Mouse (Mus musculus) midbrain, embryonic 13.5 days (tissue): ENCODE results near the gene Rnf121. TPM values are rescaled to one million over a fixed set of nuclear protein-coding genes. Genes with fewer than 3 reads are reported as not detected.

Source experiments
- ATAC-seq: fragments of 200-750 bp; cut with Nextera tagmentation; 2 replicates; pipeline ENCODE4 v1.8.0; 2017; ENCODE audit warnings: mild to moderate bottlenecking, moderate TSS enrichment, moderate library complexity
- H3K27ac ChIP-seq: fragments of 300-500 bp; sonication (generic); 2 replicates; pipeline ENCODE4 v1.5.1; 2015; ENCODE audit warnings: inconsistent platforms, mild to moderate bottlenecking, moderate library complexity
- H3K27me3 ChIP-seq: fragments of 300-500 bp; sonication (generic); 2 replicates; pipeline ENCODE4 v1.6.1; 2015; ENCODE audit warnings: mild to moderate bottlenecking, inconsistent platforms
- H3K36me3 ChIP-seq: fragments of 300-500 bp; sonication (generic); 2 replicates; pipeline ENCODE4 v1.6.1; 2015; ENCODE audit warnings: mild to moderate bottlenecking, inconsistent platforms
- H3K4me1 ChIP-seq: fragments of 300-500 bp; sonication (generic); replicated peaks from 2 replicates; pipeline ENCODE4 v1.6.1; 2015; ENCODE audit warnings: inconsistent platforms
- H3K4me2 ChIP-seq: fragments of 300-500 bp; sonication (generic); replicated peaks from 2 replicates; pipeline ENCODE4 v1.6.1; 2015; ENCODE audit warnings: moderate library complexity, mild to moderate bottlenecking, inconsistent platforms
- H3K4me3 ChIP-seq: fragments of 300-500 bp; sonication (generic); replicated peaks from 2 replicates; pipeline ENCODE4 v1.5.1; 2015; ENCODE audit warnings: mild to moderate bottlenecking, inconsistent platforms
- H3K9ac ChIP-seq: fragments of 300-500 bp; sonication (generic); replicated peaks from 2 replicates; pipeline ENCODE4 v1.6.1; 2015; ENCODE audit warnings: mild to moderate bottlenecking, inconsistent platforms
- H3K9me3 ChIP-seq: fragments of 300-500 bp; sonication (generic); 2 replicates; pipeline ENCODE4 v1.6.1; 2016; ENCODE audit warnings: mild to moderate bottlenecking, inconsistent platforms
- WGBS: fragments of 180-500 bp; shearing (Covaris S2); methylation state at CpG from one replicate; pipeline ENCODE4 v1.1.7; 2015; 5-methylcytosine and 5-hydroxymethylcytosine counted together
- polyA plus RNA-seq: library from polyadenylated mRNA; unstranded; fragments of >200 nt; fragmentation: Nextera tagmentation; extraction: Ambion mirVana; gene quantifications from 2 replicates; pipeline ENCODE4 v1.2.1, GENCODE M21; 2015

Rnf121 gene
- polyA plus RNA-seq, 1 experiment from 2014 or later = 30.9 TPM

DNA sequence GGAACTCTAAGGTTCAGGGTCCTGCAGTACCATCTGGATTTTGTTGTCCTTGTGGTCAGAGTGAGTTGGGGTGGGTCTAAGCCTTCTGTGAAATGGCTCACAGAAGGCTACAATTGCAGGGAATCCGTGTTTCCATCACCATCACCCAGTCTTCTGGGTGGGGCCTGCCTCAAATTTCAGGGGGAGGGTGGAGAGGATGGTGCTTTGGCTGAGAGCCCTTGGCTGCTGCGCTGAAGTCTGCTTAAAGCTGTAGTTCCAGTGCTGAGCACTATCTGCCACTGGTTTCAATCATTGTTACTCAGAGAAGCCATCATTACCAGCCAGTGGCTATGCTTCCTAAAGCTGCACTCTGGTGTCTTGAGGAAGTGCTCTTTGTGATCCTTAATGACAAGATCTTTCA is 90.8 kb downstream of the Rnf121 start:
- Histone ChIP-seq H3K4me1 (peaks cover 36% of the 10 kb centered on the region), H3K36me3 (peaks cover 13% of the 10 kb centered on the region), H3K9ac (no peak overlapping the region), H3K9me3 (no peaks in the 10 kb centered on the region), H3K4me3 (no peak overlapping the region), H3K4me2 (no peak overlapping the region), H3K27ac (peak overlapping the region; percentile 1; the same call in 1 of the 2 replicates), H3K27me3 (no peaks in the 10 kb centered on the region)
- WGBS = 84% methylated on average over 2 of the region's 2 CpGs
- ATAC-seq = no peak

DNA sequence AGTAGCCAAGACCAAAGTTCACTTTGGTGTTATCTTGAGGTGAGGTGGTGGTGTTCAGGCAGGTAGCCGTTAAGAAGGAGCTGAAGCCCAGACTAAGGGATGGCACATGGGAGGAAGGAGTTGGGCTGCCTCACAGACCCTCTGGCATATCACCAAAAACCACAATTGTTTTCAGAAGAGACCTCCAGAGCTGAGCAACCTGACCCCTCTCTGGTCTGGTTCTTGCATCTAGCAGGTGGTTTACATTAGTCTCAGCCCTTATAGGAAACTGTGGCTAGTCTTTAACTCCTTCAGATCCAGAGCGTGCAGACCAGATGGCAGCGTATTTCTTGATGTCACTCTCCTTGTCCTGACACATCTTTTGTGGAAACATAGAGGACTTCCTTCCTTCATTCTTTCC is 91.5 kb downstream of the Rnf121 start:
- Histone ChIP-seq H3K4me2 (no peak overlapping the region), H3K27me3 (no peaks in the 10 kb centered on the region), H3K9me3 (no peaks in the 10 kb centered on the region), H3K36me3 (peaks cover 13% of the 10 kb centered on the region), H3K9ac (no peak overlapping the region), H3K27ac (no peak overlapping the region), H3K4me3 (no peak overlapping the region), H3K4me1 (peaks cover 44% of the 10 kb centered on the region)
- no peak for ATAC-seq
- WGBS = 87% methylated on average over 3 of the region's 3 CpGs

DNA sequence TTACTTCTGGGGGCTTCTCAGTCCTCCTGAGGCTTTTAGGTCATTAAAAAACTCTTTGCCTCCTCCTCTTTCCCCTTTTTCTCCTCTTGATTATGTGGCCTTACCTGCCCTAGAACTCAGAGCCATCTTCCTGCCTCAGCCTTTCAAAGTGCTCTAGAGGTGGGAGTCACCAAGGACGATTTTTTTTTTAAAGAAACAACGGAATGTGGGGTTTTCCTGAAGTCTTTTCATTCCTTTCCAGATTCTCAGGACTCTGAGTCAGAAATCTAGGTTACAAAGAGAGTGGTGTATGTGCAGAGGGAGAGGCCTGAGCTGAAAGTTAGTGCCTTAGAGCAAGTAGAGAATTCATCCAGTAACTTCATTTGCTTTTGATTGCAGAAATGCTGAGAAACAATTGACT is 93.5 kb downstream of the Rnf121 start:
- peak overlapping the region; percentile 79 for H3K4me3 ChIP-seq
- H3K4me1 ChIP-seq = peaks cover 50% of the 10 kb centered on the region
- H3K27ac ChIP-seq = peak overlapping the region; percentile 100
- 57% methylated on average over 2 of the region's 2 CpGs for WGBS
- ATAC-seq = no peak
- H3K36me3 ChIP-seq = peaks cover 4% of the 10 kb centered on the region
- H3K27me3 ChIP-seq = no peaks in the 10 kb centered on the region
- H3K9ac ChIP-seq = peak overlapping the region; percentile 96
- peak overlapping the region; percentile 64 for H3K4me2 ChIP-seq
- H3K9me3 ChIP-seq = no peaks in the 10 kb centered on the region

- H3K9me3 ChIP-seq = no peaks in the 10 kb centered on the region
- H3K4me3 ChIP-seq = peak overlapping the region; percentile 79
- H3K27ac ChIP-seq = peak overlapping the region; percentile 100
- peaks cover 50% of the 10 kb centered on the region for H3K4me1 ChIP-seq
- H3K36me3 ChIP-seq = peaks cover under 1% of the 10 kb centered on the region
- H3K9ac ChIP-seq = peak overlapping the region; percentile 96
- H3K27me3 ChIP-seq = no peaks in the 10 kb centered on the region
- peak; percentile 71 for ATAC-seq
- WGBS = 3% methylated on average over 19 of the region's 19 CpGs
- peak overlapping the region; percentile 64 for H3K4me2 ChIP-seq
These were observed 94.3 kb downstream of the Rnf121 start for GRCm38 (mm10) chr7:101970821-101971461.

- peak; percentile 78 for ATAC-seq
- Histone ChIP-seq H3K9me3 (no peaks in the 10 kb centered on the region), H3K36me3 (no peaks in the 10 kb centered on the region), H3K4me2 (peak overlapping the region; percentile 64), H3K4me1 (peaks cover 50% of the 10 kb centered on the region), H3K27me3 (no peaks in the 10 kb centered on the region), H3K9ac (peak overlapping the region; percentile 96), H3K27ac (peak overlapping the region; percentile 100), H3K4me3 (peak overlapping the region; percentile 79)
- 0% methylated on average over 13 of the region's 17 CpGs for WGBS
These were observed 94.9 kb downstream of the Rnf121 start for GRCm38 (mm10) chr7:101970429-101970775.

DNA sequence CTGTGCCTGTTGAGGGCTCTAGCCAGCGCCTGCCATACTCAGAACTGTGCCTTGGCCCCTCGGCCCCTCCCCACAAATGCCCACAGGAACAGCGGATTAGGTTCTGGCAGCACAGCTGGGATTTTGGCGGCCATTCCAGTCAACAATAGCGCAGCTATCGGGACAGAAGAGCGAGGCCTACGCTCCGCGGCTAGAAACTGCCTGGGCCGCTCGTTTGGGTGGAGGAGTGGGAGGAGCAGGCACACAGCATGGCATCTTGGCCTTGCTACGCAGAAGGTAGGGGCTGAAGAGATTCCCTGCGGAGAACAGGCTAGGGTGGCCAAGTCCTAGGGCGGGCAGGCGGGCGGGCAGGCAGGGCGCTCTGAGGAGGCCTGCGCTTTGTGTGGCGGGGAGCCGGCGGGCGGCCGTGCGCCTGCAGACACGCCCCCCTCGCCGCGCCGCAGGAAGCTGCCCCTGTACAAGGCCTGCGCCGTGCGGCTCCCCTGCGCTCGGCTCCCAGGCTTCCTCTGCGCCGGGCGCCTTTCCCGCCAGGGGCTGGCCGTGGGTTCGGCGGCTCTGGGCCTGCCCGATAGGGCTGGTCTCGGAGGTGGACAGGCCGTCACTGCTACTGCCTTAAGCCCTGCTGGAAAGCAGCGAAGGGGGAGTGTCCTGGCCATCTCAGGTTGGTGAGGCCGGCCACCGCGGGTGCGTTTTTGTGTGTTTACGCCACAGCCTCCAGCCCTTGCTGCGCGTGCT is 95.4 kb downstream of the Rnf121 start:
- 0% methylated on average over 50 of the region's 53 CpGs for WGBS
- peak overlapping the region; percentile 100 for H3K27ac ChIP-seq
- ATAC-seq = peak; percentile 96
- H3K4me1 ChIP-seq = peaks cover 50% of the 10 kb centered on the region
- no peaks in the 10 kb centered on the region for H3K9me3 ChIP-seq
- H3K36me3 ChIP-seq = no peaks in the 10 kb centered on the region
- H3K27me3 ChIP-seq = no peaks in the 10 kb centered on the region
- peak overlapping the region; percentile 64 for H3K4me2 ChIP-seq
- H3K9ac ChIP-seq = peak overlapping the region; percentile 96
- peak overlapping the region; percentile 79 for H3K4me3 ChIP-seq

Other genes with a start within 250 kb of the Rnf121 start
- gene Phox2a, start 247.2 kb downstream of the Rnf121 start, polyA plus RNA-seq = 0.24 and 0.26 TPM in 2 replicates
- gene Inppl1, start 227.2 kb downstream of the Rnf121 start, polyA plus RNA-seq = 20.3 and 26.3 TPM in 2 replicates
- 2.2 and 3.8 TPM in 2 replicates for gene Folr2, start 208.3 kb downstream of the Rnf121 start, polyA plus RNA-seq
- 79.0 and 92.2 TPM in 2 replicates for gene Anapc15, start 201.8 kb downstream of the Rnf121 start, polyA plus RNA-seq
- 11.1 and 13.2 TPM in 2 replicates for gene Folr1, start 194.7 kb downstream of the Rnf121 start, polyA plus RNA-seq
- gene Lamtor1, start 159.6 kb downstream of the Rnf121 start, polyA plus RNA-seq = 146 and 158 TPM in 2 replicates
- 0.35 and 0.77 TPM in 2 replicates for gene Tomt, start 159.1 kb downstream of the Rnf121 start, polyA plus RNA-seq
- 9.6 and 10.6 TPM in 2 replicates for gene Lrrc51, start 131.6 kb downstream of the Rnf121 start, polyA plus RNA-seq
- gene Numa1, start 131.4 kb downstream of the Rnf121 start, polyA plus RNA-seq = 63.0 and 70.7 TPM in 2 replicates
- gene Il18bp, start 46.8 kb downstream of the Rnf121 start, polyA plus RNA-seq = 4.1 and 5.6 TPM in 2 replicates
- gene Xndc1, start within 50 bp of the Rnf121 start, polyA plus RNA-seq = 32.2 and 34.9 TPM in 2 replicates
- 1.3 and 1.5 TPM in 2 replicates for gene Xntrpc, start 244 bp upstream of the Rnf121 start, polyA plus RNA-seq
- gene Trpc2, start 17.6 kb upstream of the Rnf121 start, polyA plus RNA-seq = 0.28 TPM in 1 of 2 replicates, not detected in the other
- gene Art1, start 36.3 kb upstream of the Rnf121 start, polyA plus RNA-seq = 0.31 and 0.37 TPM in 2 replicates
- 0.50 and 0.92 TPM in 2 replicates for gene Art5, start 44.0 kb upstream of the Rnf121 start, polyA plus RNA-seq
- gene Chrna10, start 51.4 kb upstream of the Rnf121 start, polyA plus RNA-seq = not detected in 2 replicates
- 27.2 and 27.4 TPM in 2 replicates for gene Nup98, start 144.7 kb upstream of the Rnf121 start, polyA plus RNA-seq
- 50.1 and 51.6 TPM in 2 replicates for gene Pgap2, start 144.7 kb upstream of the Rnf121 start, polyA plus RNA-seq
- 14.4 and 17.6 TPM in 2 replicates for gene Rhog, start 190.6 kb upstream of the Rnf121 start, polyA plus RNA-seq
- 8.1 and 8.5 TPM in 2 replicates for gene Stim1, start 202.3 kb upstream of the Rnf121 start, polyA plus RNA-seq